21 mouse cellular contexts compared by ENCODE assay signal in genomic region chr1:166149441-166149840, GRCm38 (mm10). TPM values are rescaled to one million over a fixed set of nuclear protein-coding genes. Genes with fewer than 3 reads are reported as not detected.
"Had no signal": no experiment of that assay in that cellular context is flagged by ENCODE, and none has a peak within 500 bp of the region (broad histone marks: within the 10 kb centered on the region; RNA-seq: fewer than 3 reads in every experiment).

No protein-coding gene starts in this region.

- ATAC-seq: lung, postnatal 0 days; midbrain, embryonic 16.5 days had no signal

- DNase-seq: lung, adult 2 months; lung, postnatal 14 days; lung, postnatal 36 days; midbrain, embryonic 14.5 days; retina, postnatal 1 day; right cerebral cortex, adult 18-20 months; right cerebral cortex, postnatal 25 days; right cerebral cortex, postnatal 4 days; spleen, adult 18-20 months; thymus, adult 18-20 months; thymus, postnatal 14 days; thymus, postnatal 36 days had no signal

- H3K27ac ChIP-seq: liver, embryonic 14.5 days; lung, embryonic 15.5 days; midbrain, embryonic 10.5 days; neural tube, embryonic 13.5 days; neural tube, embryonic 15.5 days had no signal

- H3K9me3 ChIP-seq: lung, embryonic 15.5 days; midbrain, embryonic 10.5 days; neural tube, embryonic 13.5 days; neural tube, embryonic 15.5 days had no signal

- H3K9ac ChIP-seq: liver, embryonic 14.5 days; lung, embryonic 15.5 days; neural tube, embryonic 13.5 days; neural tube, embryonic 15.5 days had no signal

- H3K36me3 ChIP-seq: lung, embryonic 15.5 days; midbrain, embryonic 10.5 days; neural tube, embryonic 13.5 days; neural tube, embryonic 15.5 days had no signal

- H3K4me3 ChIP-seq: lung, embryonic 15.5 days; midbrain, embryonic 10.5 days; neural tube, embryonic 13.5 days; neural tube, embryonic 15.5 days had no signal

- H3K4me2 ChIP-seq: lung, embryonic 15.5 days; neural tube, embryonic 13.5 days; neural tube, embryonic 15.5 days had no signal

RNA-seq across cellular contexts. Expression of gene Gpa33, which starts 19.4 kb away (rescaled TPM):
- total RNA-seq: megakaryocyte, adult 5-6 weeks; megakaryocyte-erythroid progenitor cell, adult 5-6 weeks had no signal
- polyA plus RNA-seq: lung, embryonic 15.5 days; midbrain, embryonic 14.5 days; neural tube, embryonic 13.5 days; neural tube, embryonic 15.5 days had no signal

RNA-seq across cellular contexts. Expression of gene Dusp27, which starts 21.7 kb away (rescaled TPM):
- total RNA-seq: megakaryocyte, adult 5-6 weeks; megakaryocyte-erythroid progenitor cell, adult 5-6 weeks had no signal
